Mouse (Mus musculus): Measurements from ENCODE around the gene Gm14548.
"Not testable (repeated sequence)": the region's sequence is repeated elsewhere in the genome, so short reads cannot be mapped to it uniquely, and the experiment has no call there.

The Gm14548 gene

GRCm38 (mm10) chr7:3898036-3898590 lies at the start of gene Gm14548:
Gm14548 (minus strand) TSS chr7:3898120.
- DNase-seq: not testable (repeated sequence)

GRCm38 (mm10) chr7:3946117-3946516 lies 48.2 kb upstream of the Gm14548 start:
- no peak for DNase-seq

- DNase-seq: no peak
Measured at GRCm38 (mm10) chr7:3940915-3941314, 43.0 kb upstream of the Gm14548 start.

- DNase-seq: no peak
Measured at GRCm38 (mm10) chr7:3939866-3940525, 42.1 kb upstream of the Gm14548 start.

- DNase-seq: peak; percentile 3
Measured at GRCm38 (mm10) chr7:3935473-3935872, 37.6 kb upstream of the Gm14548 start.

GRCm38 (mm10) chr7:3915387-3915786 lies 17.5 kb upstream of the Gm14548 start, which contains the start of gene Lilra6:
Lilra6 (minus strand) TSS chr7:3915503.
- not testable (repeated sequence) for DNase-seq

- no peak for DNase-seq
Measured at GRCm38 (mm10) chr7:3903704-3904103, 5.8 kb upstream of the Gm14548 start.

- not testable (repeated sequence) for DNase-seq
Measured at GRCm38 (mm10) chr7:3875032-3875431, 22.9 kb downstream of the Gm14548 start.

- DNase-seq: not testable (repeated sequence)
Measured at GRCm38 (mm10) chr7:3844951-3845350, 53.0 kb downstream of the Gm14548 start, which contains the start of gene Pira2. Pira2 (minus strand) TSS chr7:3845051.

- DNase-seq: not testable (repeated sequence)
Measured at GRCm38 (mm10) chr7:3837854-3838253, 60.1 kb downstream of the Gm14548 start.

Measured in right cerebral cortex, postnatal 14 days (tissue).